Mouse (Mus musculus) MEL (cell line): ENCODE data around the gene Tgm1. TPM values are rescaled to one million over a fixed set of nuclear protein-coding genes. Genes with fewer than 3 reads are reported as not detected.

ENCODE experiments used
- DNase-seq: peaks from one replicate; pipeline ENCODE4 v3.0.0; 2011; ENCODE audit warnings: low read depth, low spot score
- H3K27ac ChIP-seq: 2 replicates; pipeline ENCODE4 v1.5.1; 2012; ENCODE audit warnings: low read depth, mild to moderate bottlenecking, control low read depth, low read length, moderate library complexity; ENCODE audit not compliant: control insufficient read depth
- H3K27me3 ChIP-seq, 2 experiments: fragments of 150-350 bp in 1 of 2; sonication (generic) in 1 of 2; 2 replicates each; pipeline ENCODE4 v1.6.1; 2012; ENCODE audit warnings: low read length in 2 of 2, mild to moderate bottlenecking in 2 of 2, improper control_type of control experiment in 1 of 2, moderate library complexity in 1 of 2; ENCODE audit not compliant: insufficient read depth in 2 of 2, control insufficient read depth in 1 of 2
- H3K36me3 ChIP-seq, 2 experiments: 2 replicates each; pipeline ENCODE4 v1.6.1; 2012 to 2014; ENCODE audit warnings: low read length in 2 of 2, improper control_type of control experiment in 1 of 2, inconsistent platforms in 1 of 2, mild to moderate bottlenecking in 1 of 2; ENCODE audit not compliant: insufficient read depth in 2 of 2, control insufficient read depth in 1 of 2
- H3K4me1 ChIP-seq, 2 experiments: fragments of 150-350 bp in 1 of 2; sonication (generic) in 1 of 2; 2 replicates each; pipeline ENCODE4 v1.6.1; 2012; ENCODE audit warnings: low read length in 2 of 2, improper control_type of control experiment in 1 of 2, mild to moderate bottlenecking in 1 of 2; ENCODE audit not compliant: insufficient read depth in 2 of 2, control insufficient read depth in 1 of 2
- H3K4me3 ChIP-seq, 2 experiments: fragments of 150-350 bp in 1 of 2; sonication (generic) in 1 of 2; 2 replicates each; pipeline ENCODE4 v1.5.1; 2012; ENCODE audit warnings: low read depth in 2 of 2, low read length in 2 of 2, mild to moderate bottlenecking in 2 of 2, moderate library complexity in 2 of 2, control low read depth in 1 of 2, improper control_type of control experiment in 1 of 2; ENCODE audit not compliant: control insufficient read depth in 1 of 2, insufficient read depth in 1 of 2
- H3K79me2 ChIP-seq: 2 replicates; pipeline ENCODE4 v1.6.1; 2012; ENCODE audit warnings: mild to moderate bottlenecking, low read length, moderate library complexity; ENCODE audit not compliant: control insufficient read depth, poor library complexity, insufficient read depth
- H3K9ac ChIP-seq: 2 replicates; pipeline ENCODE4 v1.6.1; 2012; ENCODE audit warnings: low read depth, mild to moderate bottlenecking, control low read depth, low read length, moderate library complexity; ENCODE audit not compliant: control insufficient read depth, poor library complexity, severe bottlenecking
- H3K9me3 ChIP-seq: fragments of 150-350 bp; sonication (generic); replicated peaks from 2 replicates; pipeline ENCODE4 v1.6.1; 2012; ENCODE audit warnings: mild to moderate bottlenecking, low read length, improper control_type of control experiment, moderate library complexity; ENCODE audit not compliant: insufficient read depth
- CHD1 ChIP-seq: IDR thresholded peaks from 2 replicates; pipeline ENCODE4 v1.6.1; 2012; ENCODE audit warnings: low read depth, mild to moderate bottlenecking, inconsistent platforms, low read length, improper control_type of control experiment
- CHD2 ChIP-seq: IDR thresholded peaks from 2 replicates; pipeline ENCODE4 v1.6.1; 2011; ENCODE audit warnings: low read length, improper control_type of control experiment
- CTCF ChIP-seq, 3 experiments: IDR thresholded peaks in 2 of 3; conservative IDR thresholded peaks in 1 of 3; 2 replicates each; pipeline ENCODE4 v1.5.1; 2011 to 2012; ENCODE audit warnings: low read length in 3 of 3, low read depth in 2 of 3, mild to moderate bottlenecking in 2 of 3, improper control_type of control experiment in 1 of 3, inconsistent platforms in 1 of 3, mixed read lengths in 1 of 3, moderate library complexity in 1 of 3; ENCODE audit not compliant: control insufficient read depth in 1 of 3, insufficient read depth in 1 of 3, poor library complexity in 1 of 3, severe bottlenecking in 1 of 3
- E2F4 ChIP-seq: IDR thresholded peaks from 2 replicates; pipeline ENCODE4 v1.6.1; 2011; ENCODE audit warnings: low read depth, low read length, improper control_type of control experiment, borderline replicate concordance
- ETS1 ChIP-seq: IDR thresholded peaks from 2 replicates; pipeline ENCODE4 v1.6.1; 2012; ENCODE audit warnings: low read depth, mild to moderate bottlenecking, inconsistent platforms, low read length, improper control_type of control experiment, moderate library complexity
- HCFC1 ChIP-seq: IDR thresholded peaks from 2 replicates; pipeline ENCODE4 v1.6.1; 2012; ENCODE audit warnings: low read depth, mild to moderate bottlenecking, inconsistent platforms, low read length, improper control_type of control experiment, moderate library complexity
- JUND ChIP-seq: IDR thresholded peaks from 2 replicates; pipeline ENCODE4 v1.6.1; 2011; ENCODE audit warnings: low read depth, mild to moderate bottlenecking, improper control_type of control experiment, low read length
- KAT2A ChIP-seq: conservative IDR thresholded peaks from 2 replicates; pipeline ENCODE4 v1.6.1; 2012; ENCODE audit warnings: low read depth, low read length, improper control_type of control experiment, inconsistent platforms
- MAX ChIP-seq: IDR thresholded peaks from 2 replicates; pipeline ENCODE4 v1.6.1; 2011; ENCODE audit warnings: low read length, improper control_type of control experiment
- MAZ ChIP-seq: IDR thresholded peaks from 2 replicates; pipeline ENCODE4 v1.6.1; 2012; ENCODE audit warnings: low read depth, mild to moderate bottlenecking, inconsistent platforms, low read length, improper control_type of control experiment
- MEF2A ChIP-seq: IDR thresholded peaks from 2 replicates; pipeline ENCODE4 v1.6.1; 2014; ENCODE audit warnings: low read depth, mild to moderate bottlenecking, inconsistent platforms, low read length, improper control_type of control experiment; ENCODE audit not compliant: poor library complexity, insufficient replicate concordance, severe bottlenecking; ENCODE audit errors: extremely low read depth
- MYB ChIP-seq: IDR thresholded peaks from 2 replicates; pipeline ENCODE4 v1.6.1; 2011; ENCODE audit warnings: mild to moderate bottlenecking, low read depth, low read length, improper control_type of control experiment
- MYC ChIP-seq: IDR thresholded peaks from 2 replicates; pipeline ENCODE4 v1.6.1; 2011; ENCODE audit warnings: low read depth, mild to moderate bottlenecking, low read length, improper control_type of control experiment, moderate library complexity
- POLR2A ChIP-seq, 2 experiments: IDR thresholded peaks; 2 replicates each; pipeline ENCODE4 v1.6.1; 2011 to 2012; ENCODE audit warnings: low read length in 2 of 2, mild to moderate bottlenecking in 2 of 2, control low read depth in 1 of 2, improper control_type of control experiment in 1 of 2, low read depth in 1 of 2, moderate library complexity in 1 of 2; ENCODE audit not compliant: control insufficient read depth in 1 of 2, insufficient read depth in 1 of 2, poor library complexity in 1 of 2
- POLR2AphosphoS5 ChIP-seq: IDR thresholded peaks from 2 replicates; pipeline ENCODE4 v1.6.1; 2012; ENCODE audit warnings: low read depth, borderline replicate concordance, mild to moderate bottlenecking, inconsistent platforms, low read length, moderate library complexity, mixed read lengths
- RAD21 ChIP-seq: IDR thresholded peaks from 2 replicates; pipeline ENCODE4 v1.6.1; 2011; ENCODE audit warnings: mild to moderate bottlenecking, low read depth, low read length, improper control_type of control experiment
- RCOR1 ChIP-seq: IDR thresholded peaks from 2 replicates; pipeline ENCODE4 v1.6.1; 2012; ENCODE audit warnings: low read depth, mild to moderate bottlenecking, inconsistent platforms, low read length, improper control_type of control experiment
- SIN3A ChIP-seq: IDR thresholded peaks from 2 replicates; pipeline ENCODE4 v1.6.1; 2012; ENCODE audit warnings: low read length, improper control_type of control experiment, inconsistent platforms
- SMC3 ChIP-seq: IDR thresholded peaks from 2 replicates; pipeline ENCODE4 v1.6.1; 2011; ENCODE audit warnings: low read depth, low read length, improper control_type of control experiment
- TAL1 ChIP-seq: IDR thresholded peaks from 2 replicates; pipeline ENCODE4 v1.6.1; 2012; ENCODE audit warnings: mild to moderate bottlenecking, inconsistent platforms, low read length, moderate library complexity, mixed read lengths
- UBTF ChIP-seq: IDR thresholded peaks from 2 replicates; pipeline ENCODE4 v1.6.1; 2012; ENCODE audit warnings: low read depth, mild to moderate bottlenecking, inconsistent platforms, low read length, improper control_type of control experiment, moderate library complexity, borderline replicate concordance; ENCODE audit not compliant: insufficient read depth
- USF2 ChIP-seq, 2 experiments: IDR thresholded peaks; 2 replicates each; pipeline ENCODE4 v1.6.1; 2011 to 2012; ENCODE audit warnings: improper control_type of control experiment in 2 of 2, low read length in 2 of 2, borderline replicate concordance in 1 of 2, inconsistent platforms in 1 of 2, low read depth in 1 of 2, mild to moderate bottlenecking in 1 of 2; ENCODE audit not compliant: insufficient read depth in 1 of 2
- ZC3H11A ChIP-seq: IDR thresholded peaks from 2 replicates; pipeline ENCODE4 v1.6.1; 2012; ENCODE audit warnings: low read depth, mild to moderate bottlenecking, inconsistent platforms, low read length, improper control_type of control experiment
- ZKSCAN1 ChIP-seq: IDR thresholded peaks from 2 replicates; pipeline ENCODE4 v1.6.1; 2012; ENCODE audit warnings: low read depth, mild to moderate bottlenecking, inconsistent platforms, low read length, improper control_type of control experiment, moderate library complexity
- ZMIZ1 ChIP-seq: IDR thresholded peaks from 2 replicates; pipeline ENCODE4 v1.6.1; 2012; ENCODE audit warnings: low read depth, mild to moderate bottlenecking, inconsistent platforms, low read length, improper control_type of control experiment, moderate library complexity
- ZNF384 ChIP-seq: IDR thresholded peaks from 2 replicates; pipeline ENCODE4 v1.6.1; 2012; ENCODE audit warnings: low read depth, mild to moderate bottlenecking, inconsistent platforms, low read length, improper control_type of control experiment
- polyA plus RNA-seq, 2 experiments: library from polyadenylated mRNA; stranded (reverse) in 1 of 2; unstranded in 1 of 2; fragments of >175 nt in 1 of 2; fragments of >200 nt in 1 of 2; gene quantifications; 2 replicates each; pipeline versions ENCODE4 v1.2.1 to v1.2.4; 2012; ENCODE audit warnings: low replicate concordance in 2 of 2, low read depth in 1 of 2; ENCODE audit not compliant: insufficient read length in 2 of 2, insufficient read depth in 1 of 2, missing spikeins in 1 of 2
- total RNA-seq: library from RNA; depleted of rRNA; stranded (reverse); fragments of 300-350 nt; gene quantifications from 2 replicates; pipeline ENCODE4 v1.2.3, GENCODE M21; 2012

The Tgm1 gene
- total and polyA plus RNA-seq, 3 experiments, result 6.2 to 11.4 TPM; not detected in 1

- TF ChIP-seq CHD2 (no peak), ZC3H11A (no peak), KAT2A (peak; percentile 50), POLR2A (IDR thresholded peaks at IDR 0.05; ENCODE audit: control insufficient read depth in 1 of 2, insufficient read depth in 1 of 2, low read depth in 1 of 2, low read length in 2 of 2, poor library complexity in 1 of 2) (no peak), MAX (peak; percentile 72; the same call in 1 of the 2 replicates), MAZ (no peak), ZKSCAN1 (no peak), SMC3 (peak; percentile 22; the same call in 1 of the 2 replicates), UBTF (no peak), ETS1 (peak; percentile 89), USF2 (IDR thresholded peaks at IDR 0.05; ENCODE audit: borderline replicate concordance in 1 of 2, insufficient read depth in 1 of 2, low read depth in 1 of 2, low read length in 2 of 2) (no peak), CHD1 (no peak), HCFC1 (peak; percentile 56; the same call in 1 of the 2 replicates), TAL1 (peak; percentile 70), MYB (peak; percentile 91), CTCF (IDR thresholded peaks at IDR 0.05 in 2 of 3, conservative IDR thresholded peaks at IDR 0.05 in 1 of 3; ENCODE audit: control insufficient read depth in 1 of 3, insufficient read depth in 1 of 3, low read depth in 2 of 3, low read length in 3 of 3, poor library complexity in 1 of 3, severe bottlenecking in 1 of 3) (no peak), POLR2AphosphoS5 (no peak), MEF2A (peak; percentile 80; the same call in 1 of the 2 replicates), RAD21 (no peak), JUND (no peak), ZNF384 (no peak)
- TF ChIP-seq, all 39 proteins: peak for 21
Measured at GRCm38 (mm10) chr14:55737086-55737687, 23.5 kb upstream of the Tgm1 start (continued).

- Histone ChIP-seq H3K79me2 (no peaks in the 10 kb centered on the region), H3K9ac (no peak overlapping the region), H3K36me3 (peaks cover 0 to 26% of the 10 kb centered on the region in 2 experiments; a peak in 2 of 4 replicates), H3K9me3 (no peaks in the 10 kb centered on the region), H3K27ac (no peak overlapping the region), H3K4me1 (peaks cover 21 to 36% of the 10 kb centered on the region in 2 experiments), H3K27me3 (no peaks in the 10 kb centered on the region), H3K4me3 (no peak overlapping the region)
- no peak for TF ChIP-seq ZMIZ1
- TF ChIP-seq CHD1, result no peak
- no peak for TF ChIP-seq MYC
- no peak for TF ChIP-seq ETS1
- no peak for TF ChIP-seq POLR2A (IDR thresholded peaks at IDR 0.05; ENCODE audit: control insufficient read depth in 1 of 2, insufficient read depth in 1 of 2, low read depth in 1 of 2, low read length in 2 of 2, poor library complexity in 1 of 2)
- no peak for TF ChIP-seq MYB
- TF ChIP-seq ZKSCAN1, result no peak
- TF ChIP-seq E2F4, result no peak
- TF ChIP-seq KAT2A, result no peak
- TF ChIP-seq RCOR1, result no peak
- TF ChIP-seq SIN3A, result no peak
- no peak for TF ChIP-seq SMC3
- no peak for TF ChIP-seq UBTF
- no peak for DNase-seq
Measured at GRCm38 (mm10) chr14:55735758-55736157, 22.0 kb upstream of the Tgm1 start.
